ENCODE assay signal across 24 mouse cellular contexts in the genomic region with DNA sequence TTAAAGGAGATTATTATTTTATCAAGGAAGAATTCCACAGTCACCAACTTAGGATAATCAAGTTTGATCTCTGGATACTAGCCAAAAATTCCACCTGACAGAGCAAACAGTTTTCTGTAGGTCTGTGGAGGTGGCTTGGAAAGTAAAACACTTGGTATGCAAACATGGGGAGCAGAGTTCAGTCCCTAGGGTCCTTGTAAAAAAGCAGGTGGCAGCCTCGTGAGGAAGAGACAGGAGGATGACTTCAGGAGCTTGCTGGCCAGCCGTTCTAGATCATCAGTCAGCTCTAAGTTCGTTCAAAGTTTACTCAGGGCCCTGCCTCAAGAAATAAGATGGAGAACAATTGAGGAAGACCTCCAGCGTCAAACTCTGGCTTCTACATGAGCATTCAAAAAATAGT.
DNase-seq lines count a peak whose midpoint lies in the region; ATAC-seq and TF ChIP-seq lines count a peak whose summit lies in the region.
"Had no signal": no experiment of that assay in that cellular context is flagged by ENCODE, and none has a peak within 500 bp of the region (broad histone marks: within the 10 kb centered on the region; RNA-seq: fewer than 3 reads in every experiment).

No protein-coding gene starts in this region.

- no peak overlapping the region for H3K9ac ChIP-seq in lung, embryonic 14.5 days
- no peak overlapping the region for H3K9ac ChIP-seq in intestine, embryonic 15.5 days
- H3K9ac ChIP-seq in intestine, postnatal 0 days (ENCODE audit: low read depth, low read length) = no peak overlapping the region
- no peak overlapping the region for H3K9ac ChIP-seq in midbrain, embryonic 15.5 days
- H3K9ac ChIP-seq: embryonic facial prominence, embryonic 12.5 days; embryonic facial prominence, embryonic 15.5 days; forebrain, embryonic 13.5 days; heart, embryonic 12.5 days; heart, embryonic 15.5 days; hindbrain, embryonic 13.5 days had no signal

- ATAC-seq in lung, embryonic 14.5 days (ENCODE audit: insufficient read depth) = no peak
- 0 out of 2 replicates have a peak, but pooled peaks have one; percentile 41 for ATAC-seq in intestine, embryonic 15.5 days
- 0 out of 2 replicates have a peak, but pooled peaks have one; percentile 13 for ATAC-seq in intestine, postnatal 0 days
- ATAC-seq in midbrain, embryonic 15.5 days (replicated peaks) = no peak
- ATAC-seq: activated CD4-positive, CD25-positive, alpha-beta regulatory T cell, adult 4 months; CD4-positive, CD25-positive, alpha-beta regulatory T cell, adult 4 months had no signal

- no peaks in the 10 kb centered on the region for H3K9me3 ChIP-seq in lung, embryonic 14.5 days (ENCODE audit: low read depth, low read length)
- H3K9me3 ChIP-seq in intestine, embryonic 15.5 days = no peaks in the 10 kb centered on the region
- no peaks in the 10 kb centered on the region for H3K9me3 ChIP-seq in intestine, postnatal 0 days (ENCODE audit: control insufficient read depth)
- no peaks in the 10 kb centered on the region for H3K9me3 ChIP-seq in midbrain, embryonic 15.5 days
- H3K9me3 ChIP-seq: embryonic facial prominence, embryonic 12.5 days; embryonic facial prominence, embryonic 15.5 days; forebrain, embryonic 13.5 days; heart, embryonic 12.5 days; heart, embryonic 15.5 days; hindbrain, embryonic 10.5 days; hindbrain, embryonic 13.5 days had no signal

- DNase-seq in lung, embryonic 14.5 days = peak; percentile 38
- DNase-seq in lung, adult 18-20 months = no peak
- no peak for DNase-seq in cerebellum, postnatal 4 days (ENCODE audit: low spot score in 2 of 2)
- DNase-seq: adrenal gland, adult 8-10 months; adrenal gland, postnatal 25 days; cerebellum, adult 11-12 months; cerebellum, adult 8-10 months; cerebellum, postnatal 36 days; gastrocnemius, postnatal 10 days; gastrocnemius, postnatal 36 days; heart, postnatal 10 days; heart, postnatal 36 days had no signal

- TF ChIP-seq CTCF in lung, embryonic 14.5 days (IDR thresholded peaks at IDR 0.05; ENCODE audit: low read depth) = no peak
- TF ChIP-seq CTCF in intestine, postnatal 0 days (IDR thresholded peaks at IDR 0.05; ENCODE audit: low read depth) = no peak

- no peaks in the 10 kb centered on the region for H3K27me3 ChIP-seq in lung, embryonic 14.5 days (ENCODE audit: insufficient read depth, low read length)
- H3K27me3 ChIP-seq in intestine, embryonic 15.5 days (replicated peaks) = no peaks in the 10 kb centered on the region
- no peaks in the 10 kb centered on the region for H3K27me3 ChIP-seq in intestine, postnatal 0 days (replicated peaks; ENCODE audit: control insufficient read depth, insufficient read depth, low read length)
- no peaks in the 10 kb centered on the region for H3K27me3 ChIP-seq in midbrain, embryonic 15.5 days (replicated peaks)
- H3K27me3 ChIP-seq: embryonic facial prominence, embryonic 12.5 days; embryonic facial prominence, embryonic 15.5 days; forebrain, embryonic 13.5 days; heart, embryonic 12.5 days; heart, embryonic 15.5 days; hindbrain, embryonic 13.5 days had no signal

- H3K4me2 ChIP-seq in lung, embryonic 14.5 days = no peak overlapping the region
- no peak overlapping the region for H3K4me2 ChIP-seq in intestine, embryonic 15.5 days (replicated peaks)
- H3K4me2 ChIP-seq in intestine, postnatal 0 days (replicated peaks; ENCODE audit: low read depth) = no peak overlapping the region
- H3K4me2 ChIP-seq in midbrain, embryonic 15.5 days = no peak overlapping the region
- H3K4me2 ChIP-seq: embryonic facial prominence, embryonic 12.5 days; embryonic facial prominence, embryonic 15.5 days; forebrain, embryonic 13.5 days; heart, embryonic 12.5 days; heart, embryonic 15.5 days; hindbrain, embryonic 13.5 days had no signal

- H3K27ac ChIP-seq in lung, embryonic 14.5 days (ENCODE audit: low read depth) = no peak overlapping the region
- no peak overlapping the region for H3K27ac ChIP-seq in intestine, embryonic 15.5 days
- H3K27ac ChIP-seq in intestine, postnatal 0 days (ENCODE audit: low read depth, low read length) = no peak overlapping the region
- no peak overlapping the region for H3K27ac ChIP-seq in midbrain, embryonic 15.5 days
- H3K27ac ChIP-seq: embryonic facial prominence, embryonic 15.5 days; forebrain, embryonic 13.5 days; heart, embryonic 15.5 days; hindbrain, embryonic 10.5 days; hindbrain, embryonic 13.5 days had no signal

- no peaks in the 10 kb centered on the region for H3K4me1 ChIP-seq in lung, embryonic 14.5 days (ENCODE audit: insufficient read depth)
- no peaks in the 10 kb centered on the region for H3K4me1 ChIP-seq in intestine, embryonic 15.5 days (replicated peaks)
- no peaks in the 10 kb centered on the region for H3K4me1 ChIP-seq in intestine, postnatal 0 days (replicated peaks; ENCODE audit: control insufficient read depth, insufficient read depth, low read length)
- no peaks in the 10 kb centered on the region for H3K4me1 ChIP-seq in midbrain, embryonic 15.5 days
- H3K4me1 ChIP-seq: embryonic facial prominence, embryonic 15.5 days; heart, embryonic 12.5 days; heart, embryonic 15.5 days; hindbrain, embryonic 13.5 days had no signal

- no peaks in the 10 kb centered on the region for H3K36me3 ChIP-seq in lung, embryonic 14.5 days (ENCODE audit: insufficient read depth)
- no peaks in the 10 kb centered on the region for H3K36me3 ChIP-seq in intestine, embryonic 15.5 days
- H3K36me3 ChIP-seq in intestine, postnatal 0 days (ENCODE audit: control insufficient read depth, insufficient read depth) = no peaks in the 10 kb centered on the region
- H3K36me3 ChIP-seq in midbrain, embryonic 15.5 days (replicated peaks) = no peaks in the 10 kb centered on the region
- H3K36me3 ChIP-seq: embryonic facial prominence, embryonic 12.5 days; embryonic facial prominence, embryonic 15.5 days; heart, embryonic 12.5 days; heart, embryonic 15.5 days; hindbrain, embryonic 10.5 days; hindbrain, embryonic 13.5 days had no signal

- 46% methylated on average over 4 of the region's 4 CpGs for WGBS in lung, embryonic 14.5 days
- WGBS in intestine, embryonic 15.5 days = 59% methylated on average over 4 of the region's 4 CpGs
- 31% methylated on average over 4 of the region's 4 CpGs for WGBS in intestine, postnatal 0 days
- 79% methylated on average over 4 of the region's 4 CpGs for WGBS in midbrain, embryonic 15.5 days

- H3K4me3 ChIP-seq in lung, embryonic 14.5 days (ENCODE audit: low read depth, low read length) = no peak overlapping the region
- H3K4me3 ChIP-seq in intestine, embryonic 15.5 days (replicated peaks) = no peak overlapping the region
- H3K4me3 ChIP-seq in intestine, postnatal 0 days (ENCODE audit: low read depth, low read length) = no peak overlapping the region
- no peak overlapping the region for H3K4me3 ChIP-seq in midbrain, embryonic 15.5 days
- H3K4me3 ChIP-seq: embryonic facial prominence, embryonic 12.5 days; embryonic facial prominence, embryonic 15.5 days; forebrain, embryonic 13.5 days; heart, embryonic 12.5 days; heart, embryonic 15.5 days; hindbrain, embryonic 10.5 days; hindbrain, embryonic 13.5 days had no signal

Comparison
In these comparisons a context has a peak if more than half of its experiments do, and no peak if none do; other contexts are left out.
1. ATAC-seq: peak in intestine, embryonic 15.5 days (single experiment) and intestine, postnatal 0 days (single experiment); none in lung, embryonic 14.5 days (single experiment) and midbrain, embryonic 15.5 days (single experiment).